Mouse (Mus musculus) adrenal gland, postnatal 14 days (tissue): ENCODE measurements around the gene Dnttip1. TPM values are rescaled to one million over a fixed set of nuclear protein-coding genes. Genes with fewer than 3 reads are reported as not detected.

Source experiments
- DNase-seq: peaks from one replicate; pipeline ENCODE4 v3.0.0; 2021; ENCODE audit warnings: mixed read lengths
- total RNA-seq: library from RNA; stranded (reverse); gene quantifications from 2 replicates; pipeline ENCODE4 v1.2.3, GENCODE M21; 2021

The Dnttip1 gene
- total RNA-seq, 1 experiment from 2014 or later, result 39.6 TPM

DNA sequence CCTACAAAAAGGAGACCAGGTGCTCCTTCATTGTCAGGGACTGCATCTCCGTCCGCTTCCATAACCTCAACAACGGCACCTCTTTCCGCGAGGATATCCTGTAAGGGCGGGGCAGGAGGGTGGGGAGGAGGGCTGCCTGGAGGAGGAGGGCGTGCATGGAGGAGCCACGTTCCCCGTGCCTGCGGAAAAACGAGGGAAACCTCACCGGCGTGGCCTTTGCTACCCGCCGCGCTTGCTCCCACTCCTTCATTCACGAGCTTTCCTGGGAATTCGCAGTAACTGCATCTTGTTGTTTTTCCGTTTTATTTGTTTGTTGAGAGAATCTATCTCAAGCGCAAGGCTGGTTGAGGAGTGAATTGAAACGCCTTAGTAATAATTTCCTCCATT lies 59.5 kb downstream of the Dnttip1 start:
- DNase-seq, result no peak

DNA sequence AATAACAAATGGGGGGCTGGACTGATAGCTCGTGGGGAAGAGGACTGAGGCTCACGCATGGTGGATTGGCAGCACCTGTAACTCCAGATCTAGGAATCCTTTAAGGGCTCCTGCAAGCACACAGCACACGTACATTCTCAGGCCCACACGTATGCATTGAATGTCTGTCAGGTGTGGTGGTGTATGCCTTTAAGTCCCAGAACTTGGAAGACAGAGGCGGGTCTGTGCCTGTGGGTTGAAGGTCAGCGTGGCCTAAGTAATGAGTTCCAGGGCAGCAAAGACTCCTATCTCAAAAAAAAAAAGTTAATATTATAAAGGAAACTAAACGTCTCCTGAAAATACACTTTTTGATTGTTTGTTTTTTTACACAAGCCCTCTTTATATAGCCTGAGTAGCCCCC lies 60.8 kb downstream of the Dnttip1 start:
- no peak for DNase-seq

DNA sequence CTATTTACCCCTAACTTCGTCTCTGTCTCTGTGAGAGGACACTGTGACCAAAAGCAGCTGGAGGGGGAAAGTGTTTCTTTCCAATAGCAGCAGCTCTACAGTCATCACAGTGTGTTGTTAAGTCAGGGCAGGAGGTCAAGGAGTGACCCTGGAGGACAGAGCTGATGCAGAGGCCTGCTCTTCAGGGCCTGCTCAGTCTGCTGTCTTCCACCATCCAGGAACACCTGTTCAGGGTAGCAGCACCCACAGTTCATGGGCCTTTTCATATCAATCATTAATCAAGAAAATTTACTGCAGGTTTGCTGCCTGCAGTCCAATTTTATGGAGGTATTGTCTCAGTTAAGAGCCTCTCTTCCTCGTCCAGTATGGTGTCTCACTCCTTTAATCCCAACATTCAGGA lies 67.8 kb downstream of the Dnttip1 start:
- no peak for DNase-seq

- DNase-seq, result no peak
Measured at GRCm38 (mm10) chr2:164815348-164815747, 69.6 kb downstream of the Dnttip1 start.

- DNase-seq, result no peak
Measured at GRCm38 (mm10) chr2:164815821-164816220, 70.0 kb downstream of the Dnttip1 start.

GRCm38 (mm10) chr2:164817206-164817605 lies 71.4 kb downstream of the Dnttip1 start:
- DNase-seq, result no peak

DNA sequence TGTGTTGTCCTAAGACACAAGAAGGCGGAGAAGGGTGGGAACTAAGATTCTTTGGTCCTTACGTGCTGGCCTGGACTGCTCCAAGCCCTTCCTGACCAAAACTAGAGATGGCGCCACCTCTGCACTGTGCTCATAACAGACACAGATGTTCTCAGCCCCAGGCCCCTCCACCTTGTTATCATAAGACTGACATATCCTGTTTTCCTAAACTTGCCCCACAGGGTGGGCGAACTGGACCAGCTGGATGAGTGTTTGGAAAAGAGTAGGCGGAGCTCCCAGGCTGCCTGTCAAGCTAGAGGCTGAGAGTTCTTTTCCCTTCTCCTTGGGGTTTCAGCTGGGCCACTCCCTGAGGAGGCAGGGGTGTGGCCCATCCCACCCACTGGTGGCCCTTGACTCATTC lies 71.9 kb downstream of the Dnttip1 start:
- no peak for DNase-seq

Other genes starting within 250 kb of the Dnttip1 start
- 85.2 and 89.0 TPM in 2 replicates for gene Pigt, start 248.5 kb upstream of the Dnttip1 start, total RNA-seq
- gene Wfdc2, start 183.6 kb upstream of the Dnttip1 start, total RNA-seq, result 2.1 TPM in 1 of 2 replicates, not detected in the other
- gene Spint3, start 172.5 kb upstream of the Dnttip1 start, total RNA-seq, result not detected in 2 replicates
- 0.49 and 1.2 TPM in 2 replicates for gene Wfdc6a, start 160.5 kb upstream of the Dnttip1 start, total RNA-seq
- gene Eppin, start 152.4 kb upstream of the Dnttip1 start, total RNA-seq, result not detected in 2 replicates
- not detected in 2 replicates for gene Wfdc6b, start 132.5 kb upstream of the Dnttip1 start, total RNA-seq
- 0.23 TPM in 1 of 2 replicates, not detected in the other for gene Wfdc8, start 132.4 kb upstream of the Dnttip1 start, total RNA-seq
- not detected in 2 replicates for gene Wfdc16, start 107.2 kb upstream of the Dnttip1 start, total RNA-seq
- not detected in 2 replicates for gene Wfdc10, start 89.9 kb upstream of the Dnttip1 start, total RNA-seq
- not detected in 2 replicates for gene Wfdc9, start 89.4 kb upstream of the Dnttip1 start, total RNA-seq
- gene Wfdc11, start 71.9 kb upstream of the Dnttip1 start, total RNA-seq, result not detected in 2 replicates
- gene Wfdc13, start 60.9 kb upstream of the Dnttip1 start, total RNA-seq, result not detected in 2 replicates
- gene Spint4, start 47.5 kb upstream of the Dnttip1 start, total RNA-seq, result not detected in 2 replicates
- gene Spint5, start 30.7 kb upstream of the Dnttip1 start, total RNA-seq, result not detected in 2 replicates
- 0.59 TPM in 1 of 2 replicates, not detected in the other for gene Wfdc3, start 52 bp upstream of the Dnttip1 start, total RNA-seq
- gene Ube2c, start 23.9 kb downstream of the Dnttip1 start, total RNA-seq, result 32.1 and 36.0 TPM in 2 replicates
- 1.0 TPM in 1 of 2 replicates, not detected in the other for gene Tnnc2, start 34.0 kb downstream of the Dnttip1 start, total RNA-seq
- 35.7 and 46.2 TPM in 2 replicates for gene Snx21, start 39.8 kb downstream of the Dnttip1 start, total RNA-seq
- gene Acot8, start 58.9 kb downstream of the Dnttip1 start, total RNA-seq, result 25.7 and 28.9 TPM in 2 replicates
- 4.9 and 5.1 TPM in 2 replicates for gene Zswim3, start 59.1 kb downstream of the Dnttip1 start, total RNA-seq
- gene Zswim1, start 76.7 kb downstream of the Dnttip1 start, total RNA-seq, result 7.0 and 8.9 TPM in 2 replicates
- not detected in 2 replicates for gene Spata25, start 82.6 kb downstream of the Dnttip1 start, total RNA-seq
- 104 and 116 TPM in 2 replicates for gene Ctsa, start 86.9 kb downstream of the Dnttip1 start, total RNA-seq
- 2.4 and 3.5 TPM in 2 replicates for gene Neurl2, start 87.5 kb downstream of the Dnttip1 start, total RNA-seq
- gene Pltp, start 111.7 kb downstream of the Dnttip1 start, total RNA-seq, result 35.4 and 36.2 TPM in 2 replicates
- gene Pcif1, start 133.3 kb downstream of the Dnttip1 start, total RNA-seq, result 42.3 and 54.0 TPM in 2 replicates
- 17.3 and 19.4 TPM in 2 replicates for gene Zfp335, start 165.8 kb downstream of the Dnttip1 start, total RNA-seq
- 1.7 and 2.0 TPM in 2 replicates for gene Mmp9, start 194.8 kb downstream of the Dnttip1 start, total RNA-seq
- gene Slc12a5, start 214.8 kb downstream of the Dnttip1 start, total RNA-seq, result 8.4 and 8.7 TPM in 2 replicates